Mouse (Mus musculus) liver, adult 2 months (tissue): ENCODE measurements around the gene Vti1a.

Experiments used
- CTCF ChIP-seq: fragments of 200-500 bp; IDR thresholded peaks from 2 replicates; pipeline ENCODE4 v1.5.1; 2011; ENCODE audit warnings: low read depth, low read length, control low read depth
- POLR2A ChIP-seq: fragments of 200-500 bp; IDR thresholded peaks from 2 replicates; pipeline ENCODE4 v1.6.1; 2011; ENCODE audit warnings: low read length, control low read depth; ENCODE audit not compliant: insufficient read depth; ENCODE audit errors: extremely low read depth

DNA sequence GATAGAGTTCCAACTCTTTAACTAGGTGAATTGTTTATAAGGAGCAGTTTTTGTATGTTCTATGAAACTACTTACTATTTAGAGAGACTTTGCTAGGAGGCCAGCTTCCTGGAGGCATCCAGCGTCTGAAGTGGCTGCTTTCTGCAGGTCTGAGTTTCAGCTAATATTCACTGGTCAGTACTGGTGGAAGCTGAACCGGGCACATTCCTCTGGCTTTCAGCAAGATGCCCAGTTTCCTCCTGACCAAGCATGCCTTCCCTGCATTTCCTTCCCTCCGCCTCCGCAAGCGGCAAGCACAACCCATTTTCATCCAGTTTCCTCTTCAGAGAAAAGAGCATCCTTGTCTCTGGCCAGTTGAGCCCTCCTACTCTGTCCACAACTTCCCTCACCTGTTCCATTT lies 47.0 kb upstream of the Vti1a start:
- no peak for TF ChIP-seq POLR2A
- TF ChIP-seq CTCF = no peak
